Mouse (Mus musculus): ENCODE data around the gene Cars.
"Not testable (repeated sequence)": the region's sequence is repeated elsewhere in the genome, so short reads cannot be mapped to it uniquely, and the experiment has no call there.

Cars gene

DNA sequence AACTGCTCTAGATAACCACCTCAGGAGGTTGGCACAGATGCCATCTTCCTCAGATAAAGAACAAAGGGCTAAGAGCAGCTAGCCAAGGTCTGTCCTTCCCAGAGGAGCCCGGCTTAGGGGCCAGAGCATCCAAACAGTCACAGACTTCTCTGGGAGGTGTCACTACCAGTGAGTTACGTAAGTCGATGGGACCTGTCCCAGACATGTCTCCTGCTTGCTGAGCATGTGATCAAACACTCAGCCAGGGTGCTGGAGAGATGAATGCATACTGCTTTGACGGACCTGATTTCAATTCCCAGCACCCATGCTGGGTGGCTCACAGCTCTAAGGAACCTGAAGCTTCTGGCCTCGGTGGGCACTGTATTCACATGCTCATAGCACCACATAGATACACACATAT is 12.3 kb downstream of the Cars start:
- in situ Hi-C loops (cut with MboI), result loop anchor here (5.0 to 10.0 kb wide), 2 partner anchors 115 to 177 kb away; partner anchors contain the start of gene Mrgprg

DNA sequence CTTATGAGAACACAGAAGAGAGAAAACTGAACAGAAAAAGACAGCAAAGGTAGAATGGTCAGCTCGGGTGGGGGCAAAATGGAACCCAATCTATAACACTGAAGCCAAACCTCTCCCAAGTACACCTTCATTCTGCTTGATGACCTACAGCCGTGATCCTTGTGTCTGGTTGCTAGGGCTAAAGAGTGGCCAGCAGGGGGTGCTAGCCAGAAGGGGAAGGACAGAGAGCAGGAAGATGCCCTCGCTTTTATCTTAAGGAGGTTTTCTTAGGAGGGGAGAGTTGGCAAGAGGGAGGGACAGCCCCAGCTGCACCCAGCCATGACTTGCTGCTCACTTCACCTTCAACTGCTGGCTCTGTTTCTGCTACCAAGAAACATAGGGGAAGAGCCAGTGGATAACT is 15.9 kb downstream of the Cars start:
- in situ Hi-C loops (cut with MboI), result loop anchor here (10.0 kb wide), 1 partner anchor 181 kb away; the partner anchor contains the start of gene Mrgprg

DNA sequence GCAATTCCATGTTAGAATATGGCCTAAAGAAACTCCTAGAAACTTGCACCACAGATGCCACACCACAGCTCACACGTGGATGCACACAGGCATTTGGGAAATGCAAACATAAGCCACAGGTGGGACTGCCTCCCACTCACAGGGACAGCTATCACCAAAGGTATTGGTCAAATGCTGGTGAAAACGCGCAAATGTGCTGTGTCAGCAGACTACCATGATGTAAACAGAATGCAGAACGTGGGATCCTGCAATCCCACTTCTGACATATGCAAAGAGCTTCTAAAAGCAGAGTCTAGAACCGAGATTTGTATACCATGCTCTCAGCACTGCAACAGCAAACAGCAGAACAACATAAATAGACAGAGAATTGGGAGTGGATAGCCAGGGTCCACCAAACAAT is 16.9 kb downstream of the Cars start:
- in situ Hi-C loops (cut with MboI), result loop anchor here (10.0 kb wide), 1 partner anchor 182 kb away; the partner anchor contains the start of gene Mrgprg

DNA sequence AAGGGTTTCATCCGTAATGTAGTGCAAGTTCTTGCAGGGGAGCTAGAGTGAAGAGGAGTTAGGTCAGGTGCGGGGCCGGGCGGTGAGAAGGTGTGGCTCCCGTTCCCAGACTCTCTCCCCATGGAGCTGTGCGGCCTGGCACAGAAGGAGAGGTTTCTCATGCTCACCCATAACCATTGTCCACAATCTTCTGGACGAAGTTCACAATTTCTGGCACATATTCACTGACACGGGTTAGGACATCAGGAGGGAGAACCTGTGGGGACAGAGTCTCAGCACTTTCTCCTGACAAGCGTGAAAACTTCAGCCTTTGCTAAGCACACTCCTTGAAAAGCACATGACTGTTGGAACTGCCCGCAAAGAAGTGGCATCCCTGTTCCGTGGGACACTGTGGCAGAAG is 24.1 kb downstream of the Cars start:
- in situ Hi-C loops (cut with MboI), result no loop called here

- in situ Hi-C loops (cut with MboI), result no loop called here
Measured at GRCm38 (mm10) chr7:143565648-143566039, 34.2 kb downstream of the Cars start.

DNA sequence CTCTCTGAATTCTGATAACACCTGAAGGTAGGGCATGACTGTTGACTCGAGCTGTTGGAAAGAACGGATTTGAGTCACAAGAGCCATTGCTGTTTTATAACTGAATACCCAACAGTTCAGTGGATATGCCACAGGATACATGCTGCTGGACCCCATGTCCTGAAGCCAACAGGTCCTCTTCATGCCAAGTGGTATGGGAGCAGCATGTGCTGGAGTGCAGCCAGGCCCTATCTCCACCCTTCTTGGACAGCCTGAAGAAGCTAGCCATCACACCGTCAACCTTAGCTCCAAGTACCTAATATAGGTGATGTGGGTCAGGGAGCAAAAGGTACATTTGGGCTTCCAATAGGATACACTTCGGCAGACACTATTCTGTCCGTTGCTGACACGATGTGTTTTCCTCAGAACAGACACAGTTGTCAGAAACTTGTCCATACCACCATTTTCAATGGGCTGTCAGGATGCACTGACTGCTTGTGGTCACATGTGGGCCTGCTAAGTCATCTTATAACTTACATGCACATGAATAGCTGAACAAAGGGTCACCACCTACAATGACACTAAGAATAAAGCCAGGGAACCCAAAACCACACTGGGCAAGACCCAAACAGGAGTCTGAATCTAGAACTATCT is 34.8 kb downstream of the Cars start:
- in situ Hi-C loops (cut with MboI), result no loop called here

- in situ Hi-C loops (cut with MboI), result no loop called here
Measured at GRCm38 (mm10) chr7:143563787-143564186, 36.1 kb downstream of the Cars start.

DNA sequence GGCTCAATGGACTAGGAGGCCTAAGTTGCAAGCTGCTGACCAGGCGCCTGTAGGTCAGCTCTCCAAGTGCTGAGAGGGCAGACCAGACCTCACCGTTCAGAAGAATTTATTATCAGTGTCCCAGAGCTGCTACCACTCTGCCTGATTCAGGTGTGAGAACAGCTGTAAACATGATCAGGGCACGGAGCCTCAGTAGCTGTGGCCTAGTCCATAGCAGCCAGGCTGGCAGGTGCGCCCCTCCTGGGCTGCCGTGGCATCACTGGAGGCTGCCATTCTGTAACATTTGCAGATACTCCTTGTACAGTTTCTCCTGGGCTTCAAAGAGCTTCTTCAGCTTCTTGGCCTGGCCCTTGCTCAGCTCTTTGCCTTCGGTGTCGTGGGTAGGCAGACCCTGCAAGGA is 42.3 kb downstream of the Cars start:
- in situ Hi-C loops (cut with MboI), result no loop called here

GRCm38 (mm10) chr7:143556964-143557610 is 42.8 kb downstream of the Cars start:
- in situ Hi-C loops (cut with MboI), result no loop called here

- in situ Hi-C loops (cut with MboI), result no loop called here
Measured at GRCm38 (mm10) chr7:143549588-143550220, 50.2 kb downstream of the Cars start.

DNA sequence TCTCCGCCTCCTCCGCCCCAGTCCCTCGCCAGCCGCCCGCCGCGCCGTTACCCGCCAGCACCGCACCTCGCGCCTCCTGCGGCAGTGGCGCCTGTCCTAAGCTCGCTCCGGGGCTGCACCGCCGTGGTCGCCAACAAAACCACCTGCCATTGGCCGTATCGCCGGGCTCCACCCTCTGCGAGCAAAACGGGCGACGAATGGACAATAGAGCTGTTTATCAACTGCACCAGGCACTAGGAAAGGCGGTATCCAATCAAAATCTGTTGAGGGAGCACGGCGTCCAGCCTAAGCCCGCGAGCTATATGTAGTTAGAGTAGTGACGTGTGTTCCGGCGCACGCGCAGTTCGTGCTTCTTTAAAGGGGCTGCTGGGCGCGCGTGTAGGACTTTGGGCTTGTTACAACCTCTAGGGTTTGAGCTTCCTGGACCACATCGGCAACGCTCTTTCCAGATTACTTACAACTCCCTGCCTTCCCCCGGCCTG is 50.9 kb downstream of the Cars start, which contains the start of gene Nap1l4:
Gene Nap1l4 (minus strand): TSS at position 131 of the 482 bp plus-strand sequence.
- in situ Hi-C loops (cut with MboI), result no loop called here

GRCm38 (mm10) chr7:143548231-143548961 is 51.5 kb downstream of the Cars start:
- in situ Hi-C loops (cut with MboI), result no loop called here

- in situ Hi-C loops (cut with MboI), result no loop called here
Measured at GRCm38 (mm10) chr7:143546554-143546953, 53.3 kb downstream of the Cars start.

- in situ Hi-C loops (cut with MboI), result no loop called here
Measured at GRCm38 (mm10) chr7:143544368-143544767, 55.5 kb downstream of the Cars start.

DNA sequence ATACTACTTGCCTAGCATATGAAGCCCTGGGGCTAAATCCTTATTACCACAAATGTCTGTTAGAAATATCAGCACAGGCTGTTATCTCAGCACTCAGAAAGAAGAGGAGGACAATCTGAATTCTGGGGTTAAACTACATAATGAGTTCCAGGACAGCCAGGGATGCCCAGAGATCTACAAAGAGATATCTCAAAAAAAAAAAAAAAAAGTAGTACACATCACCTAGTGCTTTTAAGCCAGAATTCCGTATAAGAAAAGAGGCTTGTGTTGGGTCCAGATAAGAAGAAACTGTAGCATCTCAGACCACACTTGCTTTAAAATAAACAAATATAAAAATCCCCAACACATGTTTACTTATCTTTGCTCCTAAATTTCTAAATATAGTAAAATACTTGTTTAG is 61.2 kb downstream of the Cars start:
- in situ Hi-C loops (cut with MboI), result no loop called here

- in situ Hi-C loops (cut with MboI), result not testable (repeated sequence)
Measured at GRCm38 (mm10) chr7:143538229-143538628, 61.7 kb downstream of the Cars start.

GRCm38 (mm10) chr7:143536251-143536650 is 63.6 kb downstream of the Cars start:
- in situ Hi-C loops (cut with MboI), result no loop called here

DNA sequence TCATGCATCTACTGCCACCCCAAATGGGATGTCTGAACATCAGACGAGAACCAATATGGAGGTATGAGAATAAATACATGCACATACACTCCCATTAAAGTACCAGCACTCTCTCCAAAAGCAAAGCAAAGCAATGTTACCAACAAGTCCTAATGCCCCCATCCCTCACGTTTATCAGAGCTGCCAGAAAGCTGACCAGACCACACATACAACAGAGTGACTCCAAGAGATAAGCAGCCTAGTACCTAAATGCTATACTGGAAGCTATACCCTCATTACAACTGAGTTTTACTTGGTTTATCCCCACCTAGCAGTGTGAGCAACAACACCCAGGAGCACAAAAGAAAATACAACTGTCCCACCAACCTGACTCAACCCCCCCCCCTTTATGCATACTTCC is 66.6 kb downstream of the Cars start:
- in situ Hi-C loops (cut with MboI), result no loop called here

GRCm38 (mm10) chr7:143532410-143532809 is 67.5 kb downstream of the Cars start:
- in situ Hi-C loops (cut with MboI), result no loop called here

DNA sequence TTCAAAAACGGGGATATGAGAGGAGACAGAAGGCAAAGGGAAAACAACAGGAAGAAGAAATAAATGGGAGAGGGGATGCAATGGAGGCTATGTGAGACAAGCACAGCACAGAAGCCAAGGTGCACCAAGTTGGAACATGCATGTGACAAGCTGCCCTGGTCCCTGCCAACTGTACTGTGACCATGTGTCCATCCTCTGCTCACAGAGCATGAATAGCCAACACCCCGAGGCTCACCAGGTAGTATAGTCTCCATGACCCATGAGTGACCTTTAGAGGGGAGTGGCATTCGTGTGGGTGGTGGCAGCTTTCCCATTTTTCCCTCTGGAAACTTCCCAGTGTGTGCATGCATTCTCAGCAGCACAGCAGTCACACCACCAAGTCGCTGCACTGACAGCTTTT is 80.6 kb downstream of the Cars start:
- in situ Hi-C loops (cut with MboI), result no loop called here

DNA sequence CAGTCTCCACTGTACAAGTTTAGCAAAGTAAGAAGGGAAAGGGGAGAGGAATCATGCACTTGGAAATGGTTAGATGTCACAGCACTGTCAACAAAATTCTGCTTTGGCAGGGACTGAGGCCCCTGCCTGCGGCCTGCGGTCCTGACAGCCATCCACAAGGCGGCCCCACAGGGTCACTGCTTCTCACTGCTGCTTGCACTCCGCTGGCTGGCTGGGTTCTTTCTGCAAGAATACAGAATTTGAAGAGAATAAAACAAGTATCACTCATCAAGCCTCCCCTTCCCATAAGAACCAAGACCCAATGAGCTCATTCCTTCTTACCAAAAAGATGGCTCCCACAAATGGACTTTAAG is 85.5 kb downstream of the Cars start:
- in situ Hi-C loops (cut with MboI), result no loop called here

DNA sequence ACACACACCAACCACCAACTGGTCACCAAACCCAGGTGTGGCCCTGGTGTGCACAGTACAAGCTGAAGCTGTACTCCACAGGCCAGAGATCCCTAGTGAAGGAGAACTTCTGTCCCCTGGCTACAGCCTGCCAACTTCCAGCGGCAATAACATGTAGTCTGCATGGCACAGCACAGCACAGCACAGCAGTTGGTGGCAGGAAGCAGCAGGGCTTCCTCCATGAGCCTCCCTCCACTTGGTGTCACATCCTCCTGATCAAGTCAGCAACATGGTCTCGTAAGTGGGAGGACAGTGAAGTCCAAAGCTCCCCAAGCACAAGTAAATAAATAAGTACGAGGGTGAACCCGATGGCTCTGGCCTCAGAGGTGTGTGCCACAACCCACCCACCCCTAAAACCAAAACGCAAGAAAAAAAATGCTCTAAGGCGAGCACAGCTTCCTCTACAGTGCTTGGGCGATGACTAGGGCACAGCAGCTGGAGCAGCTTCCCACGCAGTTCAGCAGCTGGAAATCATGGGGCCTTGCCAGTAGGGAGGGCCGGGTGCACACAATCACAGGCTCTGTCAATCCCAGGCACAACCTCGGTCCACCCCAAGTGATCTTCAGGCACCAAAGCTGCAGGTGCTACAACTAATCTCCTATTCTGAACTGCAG is 86.0 kb downstream of the Cars start:
- in situ Hi-C loops (cut with MboI), result no loop called here

Measured in mature B cell (primary cell).